Mouse (Mus musculus): Measurements from ENCODE around the gene Pfkm.

Gene Pfkm

DNA sequence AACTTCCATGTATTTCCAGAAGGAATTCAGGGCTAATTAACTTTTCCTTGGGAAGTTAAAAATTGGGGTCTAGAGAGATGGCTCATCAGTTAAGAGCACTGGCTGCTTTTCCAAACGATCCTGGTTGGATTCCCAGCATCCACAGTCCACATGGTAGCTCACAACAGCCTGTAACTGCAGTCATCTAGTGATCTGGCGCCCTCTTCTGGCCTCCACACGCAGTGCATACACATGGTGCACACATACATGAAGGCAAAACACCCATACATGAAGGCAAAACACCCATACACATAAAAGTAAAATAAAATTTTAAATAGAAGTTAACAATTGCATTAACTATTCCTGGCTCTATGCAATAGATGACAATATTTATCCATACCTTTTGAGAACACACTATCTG, 4.6 kb downstream of the Pfkm start:
- DNase-seq (ENCODE audit: low read depth in 2 of 2, low spot score in 2 of 2) = no peak

DNA sequence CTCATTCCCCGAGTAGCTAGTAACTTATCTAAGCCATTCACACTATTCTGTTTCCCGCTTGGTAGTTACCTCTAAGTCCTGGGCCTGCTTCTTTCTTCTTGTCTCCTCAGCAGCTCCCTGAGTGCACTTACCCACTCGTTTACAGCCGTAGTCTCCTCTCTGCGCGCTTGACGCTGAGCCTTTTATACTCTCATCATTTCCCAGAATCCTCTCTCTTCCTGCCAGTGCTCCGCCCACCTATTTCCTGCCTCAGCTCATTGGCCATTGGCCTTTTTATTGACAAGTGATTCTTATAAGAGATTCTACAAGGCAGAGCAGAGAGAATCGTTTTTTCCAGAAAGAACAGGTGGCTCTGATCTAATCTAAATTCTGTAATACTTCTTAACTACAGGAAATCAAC, 6.1 kb downstream of the Pfkm start:
- no peak for DNase-seq (ENCODE audit: low read depth in 2 of 2, low spot score in 2 of 2)

DNA sequence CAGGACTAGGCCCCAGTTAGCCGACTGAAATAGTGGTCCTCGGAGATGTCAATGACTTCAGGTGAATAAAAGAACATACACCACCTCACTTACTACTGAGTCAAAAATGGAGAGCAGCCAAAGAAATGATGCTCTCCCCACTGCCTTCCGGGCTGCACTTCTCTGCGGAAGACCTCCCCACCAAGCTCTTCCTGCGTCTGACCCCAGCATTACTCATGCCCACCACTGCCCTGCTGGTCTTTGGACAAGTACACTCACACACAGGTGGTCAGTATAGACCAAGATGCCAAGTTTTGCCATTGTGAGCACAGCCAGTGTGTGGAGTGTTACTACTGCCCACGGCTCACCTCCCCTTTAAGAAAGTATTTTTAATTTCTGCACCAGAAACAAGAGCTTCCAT, 10.0 kb downstream of the Pfkm start:
- no peak for DNase-seq (ENCODE audit: low read depth in 2 of 2, low spot score in 2 of 2)

DNA sequence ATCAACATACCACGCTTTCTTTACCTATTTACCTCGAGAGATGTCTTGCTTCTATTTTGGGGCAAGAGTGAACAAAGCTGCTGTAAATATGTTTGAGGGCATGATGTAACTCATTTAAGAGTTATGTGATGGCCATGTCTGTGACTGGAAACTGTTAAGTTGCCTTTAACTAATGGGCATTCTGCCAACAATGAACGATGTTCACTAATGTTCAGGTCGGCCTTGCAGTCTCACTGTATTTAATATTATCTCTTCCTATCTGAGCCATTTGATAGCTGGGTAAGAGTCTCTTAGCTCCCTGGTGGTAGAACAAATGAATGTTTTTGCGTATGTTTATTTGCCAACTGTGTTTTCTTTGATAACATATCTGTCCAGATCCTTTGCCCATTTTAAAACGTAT, 14.1 kb downstream of the Pfkm start:
- DNase-seq (ENCODE audit: low read depth in 2 of 2, low spot score in 2 of 2) = no peak

DNA sequence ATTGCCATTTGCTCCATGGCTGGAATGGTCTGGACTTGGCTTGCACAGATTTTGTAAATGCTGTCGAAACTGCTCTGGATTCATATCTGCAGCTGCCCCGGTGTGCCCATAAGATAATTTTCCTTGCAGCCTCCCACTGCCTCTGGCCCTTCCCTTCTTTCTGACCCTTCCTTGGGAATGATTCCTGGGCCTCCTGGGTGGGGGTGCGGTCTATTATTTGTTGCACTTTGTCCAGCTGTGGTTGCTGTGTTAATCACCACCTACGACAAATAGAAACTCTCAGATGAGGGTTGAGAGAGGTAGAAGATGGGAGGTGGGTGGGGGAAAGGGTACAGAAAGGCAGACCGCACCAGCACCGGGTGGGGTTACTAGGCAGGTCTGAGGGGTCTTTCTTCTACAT, 14.8 kb downstream of the Pfkm start:
- DNase-seq (ENCODE audit: low read depth in 2 of 2, low spot score in 2 of 2) = no peak

DNA sequence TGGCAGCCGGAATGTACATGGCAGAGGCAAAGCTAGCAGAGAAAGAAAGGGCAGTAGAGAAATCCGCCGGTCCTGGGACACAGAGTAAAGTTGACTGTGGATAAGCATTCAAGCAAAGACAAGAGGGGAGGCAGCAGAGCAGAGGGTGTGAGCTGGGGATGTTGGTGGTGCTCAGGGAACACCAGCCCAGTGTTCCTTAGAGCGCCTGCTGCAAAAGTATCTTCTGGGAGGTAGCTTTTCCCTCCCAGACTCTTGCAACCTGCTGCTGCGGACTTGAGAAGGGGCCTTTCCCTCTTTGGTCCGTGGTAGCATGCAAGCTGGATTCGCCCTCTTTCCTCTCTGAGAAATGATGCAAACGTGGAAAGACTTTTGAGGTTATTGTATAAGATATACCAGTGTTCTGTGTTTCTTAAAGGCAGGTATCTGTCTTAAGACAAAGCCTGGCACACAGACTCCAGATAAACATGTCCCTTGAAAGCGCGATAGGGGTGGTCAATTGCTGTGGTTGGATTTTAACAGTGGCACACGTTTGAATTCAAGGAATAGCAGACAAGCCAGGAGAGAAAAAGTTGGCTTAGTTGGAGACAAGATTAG, 15.4 kb downstream of the Pfkm start:
- DNase-seq (ENCODE audit: low read depth in 2 of 2, low spot score in 2 of 2) = no peak

DNA sequence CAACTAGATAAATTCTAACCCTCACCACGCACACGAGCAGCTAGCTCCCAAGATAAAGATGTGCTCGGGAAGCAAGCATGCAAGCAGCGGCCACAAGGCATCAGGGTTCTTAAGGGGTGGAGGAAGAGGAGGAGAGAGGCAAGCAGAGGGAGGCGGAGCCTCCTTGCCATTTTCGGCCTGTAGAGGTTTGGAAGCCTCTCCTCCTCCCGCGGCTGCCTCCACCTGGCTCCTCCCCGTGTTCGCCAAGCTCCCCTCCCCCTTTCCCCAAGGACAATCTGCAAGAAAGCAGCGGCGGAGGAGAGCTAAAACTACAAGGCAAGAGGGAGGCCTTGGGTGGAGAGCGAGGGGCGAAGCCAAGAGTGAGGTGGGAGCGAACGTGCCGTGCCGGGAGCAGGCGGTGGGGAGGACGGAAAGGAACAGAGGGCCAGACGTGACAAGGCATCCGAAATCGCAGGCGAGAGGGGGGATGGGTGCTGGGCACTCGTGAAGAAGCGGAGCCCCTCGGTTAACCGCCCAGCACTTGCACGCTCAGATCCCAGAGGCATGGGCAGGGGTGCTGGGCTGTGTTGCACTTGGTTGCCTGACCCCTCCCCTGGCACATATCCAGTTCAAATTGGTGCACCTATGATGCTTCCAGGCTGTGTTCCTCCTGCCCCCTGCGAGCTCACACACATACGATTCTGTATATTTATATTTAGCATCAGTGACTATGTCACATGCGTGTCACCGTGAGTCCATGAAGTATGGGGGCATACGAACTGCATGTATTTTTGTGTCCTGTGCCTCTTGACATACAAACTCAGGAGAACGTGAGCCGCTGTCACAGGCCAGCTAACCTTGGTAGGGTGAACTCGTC, 16.1 kb downstream of the Pfkm start:
- peak; percentile 30 to 53 for DNase-seq (ENCODE audit: low read depth in 2 of 2, low spot score in 2 of 2)

DNA sequence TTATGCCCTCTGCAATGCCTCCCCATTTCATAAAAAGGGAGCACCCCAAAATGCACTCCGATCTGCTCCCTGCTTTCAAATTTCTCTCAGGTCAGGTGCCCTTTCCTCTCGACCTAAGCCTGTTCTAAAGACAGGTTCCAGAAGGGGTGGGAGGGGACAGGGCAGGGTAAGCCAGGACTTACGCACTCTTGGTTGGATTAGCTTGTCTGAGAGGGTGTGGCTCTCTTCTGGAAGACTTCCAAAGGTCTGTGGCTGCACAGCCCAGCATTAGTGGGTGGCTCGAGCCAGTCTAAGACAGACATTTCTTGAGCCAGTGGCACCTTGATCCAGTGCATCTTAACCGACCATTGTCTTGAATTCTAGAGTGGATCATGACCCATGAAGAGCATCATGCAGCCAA, 19.4 kb downstream of the Pfkm start:
- DNase-seq (ENCODE audit: low read depth in 2 of 2, low spot score in 2 of 2) = no peak

DNA sequence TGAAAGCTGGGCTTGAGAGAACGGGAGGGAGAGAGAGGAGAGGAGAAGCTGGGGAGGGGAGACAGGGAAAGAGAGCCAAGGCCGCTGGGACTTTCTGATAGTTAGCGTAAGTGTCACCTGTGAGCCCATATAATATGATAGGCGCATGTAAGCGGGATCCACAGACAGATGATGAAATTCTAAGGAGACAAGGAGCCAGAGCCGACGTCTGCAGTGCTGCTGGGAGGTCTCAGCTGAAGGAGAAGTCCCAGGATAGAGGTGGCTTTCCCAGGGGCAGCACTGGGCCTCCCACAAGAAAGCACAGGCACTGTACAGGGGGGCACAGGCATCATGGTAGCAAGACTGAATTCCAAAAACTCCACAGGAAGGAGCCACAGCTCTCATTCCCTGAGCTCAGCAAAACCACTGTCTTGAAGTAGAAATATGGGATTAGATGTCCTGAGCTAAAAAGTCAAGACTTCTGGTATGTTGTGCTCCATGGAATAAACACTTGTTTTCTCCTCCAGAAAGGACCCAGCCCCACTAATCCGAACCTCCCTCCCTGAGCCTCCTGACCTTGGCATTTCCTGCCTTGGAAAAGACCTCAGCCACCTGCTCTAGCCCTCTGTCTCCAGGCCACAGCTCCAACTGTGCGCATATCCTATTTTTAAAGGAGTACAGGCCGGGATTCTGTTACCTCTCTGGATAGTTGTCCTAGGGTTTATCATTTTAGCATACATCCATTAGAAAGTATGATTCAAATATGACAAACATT, 21.9 kb downstream of the Pfkm start:
- no peak for DNase-seq (ENCODE audit: low read depth in 2 of 2, low spot score in 2 of 2)

DNA sequence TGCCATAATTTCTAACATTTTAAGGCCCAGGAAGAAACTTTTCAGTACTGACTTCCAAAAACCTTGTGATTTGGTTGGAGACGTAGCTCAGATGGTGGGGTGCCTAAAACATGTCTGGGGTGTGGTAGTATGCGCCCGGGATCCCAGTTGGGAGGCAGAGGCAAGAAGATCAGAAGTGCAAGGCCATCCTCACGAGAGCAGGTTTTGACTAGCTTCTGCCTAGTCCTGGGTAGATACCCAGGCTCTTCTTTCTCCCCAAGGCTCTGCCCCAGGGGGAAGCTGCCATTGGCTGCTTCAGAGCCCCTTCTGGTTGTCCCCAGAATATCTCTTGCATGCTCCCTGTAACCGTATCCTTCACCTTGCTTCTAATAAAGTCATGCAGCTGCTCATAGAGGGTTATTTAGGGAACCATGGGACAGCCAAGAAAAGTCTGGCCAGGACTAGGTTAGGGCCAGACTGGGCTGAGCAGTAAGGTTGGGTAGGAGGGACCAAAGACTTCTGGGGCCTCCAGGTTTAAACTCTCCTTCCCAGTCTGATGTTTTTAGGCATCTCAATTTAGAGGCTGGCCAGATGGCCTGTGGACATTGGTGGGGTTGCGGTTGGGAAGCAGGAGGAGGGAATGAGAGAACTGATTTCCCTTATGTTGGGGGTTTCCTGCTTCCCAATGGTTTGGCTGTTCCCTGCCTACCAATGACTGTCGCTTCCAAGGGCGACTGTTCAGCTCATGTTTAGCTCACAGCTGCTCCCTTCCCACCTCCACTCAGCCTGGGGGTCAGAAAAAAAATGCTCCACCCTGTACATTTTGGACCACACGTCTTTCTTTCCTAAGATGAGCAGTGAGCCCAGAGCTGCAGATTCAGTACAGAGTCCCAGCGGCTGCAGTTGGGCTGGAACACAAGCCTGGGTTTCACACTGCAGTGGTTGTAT, 22.7 kb downstream of the Pfkm start:
- DNase-seq (ENCODE audit: low read depth in 2 of 2, low spot score in 2 of 2) = no peak

DNA sequence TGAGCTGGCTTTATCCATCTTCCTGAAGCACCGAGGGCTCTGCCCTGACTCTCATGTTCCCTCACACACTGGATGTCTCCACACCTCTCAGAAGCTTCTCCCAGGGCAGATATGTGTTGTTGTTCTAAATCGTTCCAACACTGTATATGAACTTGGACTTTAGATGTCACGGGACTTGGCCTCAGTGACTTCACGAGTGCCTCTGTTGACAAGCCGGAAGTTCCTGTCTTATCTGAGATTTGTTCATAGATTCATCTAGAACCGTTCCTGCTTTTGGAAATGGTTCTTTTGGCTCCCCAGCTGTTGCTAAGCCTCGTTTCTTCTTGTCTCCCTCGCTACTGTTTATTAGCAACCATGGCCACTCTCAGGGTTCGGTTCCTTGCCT, 23.4 kb downstream of the Pfkm start:
- DNase-seq (ENCODE audit: low read depth in 2 of 2, low spot score in 2 of 2) = no peak

DNA sequence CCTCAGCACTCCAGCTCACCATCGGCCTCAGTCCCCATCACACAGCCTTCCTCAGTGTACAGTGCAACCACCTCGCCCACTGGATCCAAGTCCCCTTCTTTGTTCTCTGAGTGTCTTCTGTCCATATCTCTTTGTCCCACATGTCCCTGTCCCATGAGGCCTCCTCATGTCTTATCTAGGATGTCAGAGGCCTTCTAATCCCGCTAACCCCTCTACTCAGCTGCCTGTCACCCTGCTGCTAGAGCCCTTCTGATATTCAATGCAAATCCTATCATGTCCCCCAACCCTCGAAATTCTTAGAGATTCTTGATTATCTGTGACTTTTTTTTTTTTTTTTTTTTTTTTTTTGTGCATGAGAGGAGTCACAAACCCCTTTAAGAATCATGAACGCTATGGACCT, 23.9 kb downstream of the Pfkm start:
- no peak for DNase-seq (ENCODE audit: low read depth in 2 of 2, low spot score in 2 of 2)

DNA sequence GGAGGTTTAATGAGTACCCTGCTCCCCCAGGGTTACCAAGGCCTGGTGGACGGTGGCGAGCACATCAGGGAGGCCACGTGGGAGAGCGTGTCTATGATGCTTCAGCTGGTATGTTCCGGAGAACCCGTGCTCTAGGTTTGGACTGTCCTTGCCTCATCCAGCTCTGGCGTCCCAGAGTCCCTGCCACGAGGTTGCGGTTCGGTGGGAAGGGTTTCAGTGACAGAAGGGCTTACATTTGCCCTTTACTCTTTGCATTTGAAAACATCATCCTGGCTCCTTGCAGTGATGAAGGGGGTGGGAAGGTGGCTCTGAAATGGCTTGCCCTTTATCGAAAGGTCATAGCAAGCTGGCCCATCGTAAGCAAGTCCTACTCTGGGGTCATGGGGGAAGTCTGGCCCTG, 27.0 kb downstream of the Pfkm start:
- DNase-seq (ENCODE audit: low read depth in 2 of 2, low spot score in 2 of 2) = no peak

DNA sequence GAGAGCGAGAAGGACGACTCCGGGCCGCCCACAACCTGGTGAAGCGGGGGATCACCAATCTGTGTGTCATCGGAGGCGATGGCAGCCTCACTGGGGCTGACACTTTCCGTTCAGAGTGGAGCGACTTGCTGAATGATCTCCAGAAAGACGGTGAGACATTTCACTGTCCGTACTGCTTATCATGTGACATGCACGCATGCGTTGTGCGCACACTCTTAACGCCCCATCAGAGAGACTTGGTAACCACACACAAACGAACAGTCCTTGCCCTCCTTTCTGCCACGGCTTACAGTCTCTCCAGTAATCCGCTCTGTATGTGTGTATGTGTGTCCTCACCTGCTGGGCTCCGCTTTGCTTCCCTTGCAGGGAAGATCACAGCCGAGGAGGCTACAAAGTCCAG, 28.4 kb downstream of the Pfkm start:
- no peak for DNase-seq (ENCODE audit: low read depth in 2 of 2, low spot score in 2 of 2)

DNA sequence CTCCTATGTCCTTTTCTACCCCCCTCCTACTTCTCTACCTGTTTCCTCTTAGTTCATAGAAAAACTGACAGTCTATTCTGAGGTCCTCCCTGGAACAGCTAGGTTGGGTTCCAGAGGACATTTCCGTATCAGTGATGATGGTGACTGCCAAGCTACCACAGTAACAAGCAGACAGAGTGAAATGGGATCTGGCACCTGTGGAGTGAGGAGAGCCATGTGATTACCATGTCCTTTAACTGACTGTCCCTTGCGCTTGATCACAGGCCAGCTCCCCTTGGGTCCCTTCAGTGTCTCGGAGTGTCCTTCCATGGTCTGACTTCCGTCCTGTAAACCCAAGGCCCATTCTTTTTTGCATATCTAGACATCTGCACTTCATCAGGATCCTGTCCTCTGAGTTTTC, 38.6 kb downstream of the Pfkm start:
- no peak for DNase-seq (ENCODE audit: low read depth in 2 of 2, low spot score in 2 of 2)

DNA sequence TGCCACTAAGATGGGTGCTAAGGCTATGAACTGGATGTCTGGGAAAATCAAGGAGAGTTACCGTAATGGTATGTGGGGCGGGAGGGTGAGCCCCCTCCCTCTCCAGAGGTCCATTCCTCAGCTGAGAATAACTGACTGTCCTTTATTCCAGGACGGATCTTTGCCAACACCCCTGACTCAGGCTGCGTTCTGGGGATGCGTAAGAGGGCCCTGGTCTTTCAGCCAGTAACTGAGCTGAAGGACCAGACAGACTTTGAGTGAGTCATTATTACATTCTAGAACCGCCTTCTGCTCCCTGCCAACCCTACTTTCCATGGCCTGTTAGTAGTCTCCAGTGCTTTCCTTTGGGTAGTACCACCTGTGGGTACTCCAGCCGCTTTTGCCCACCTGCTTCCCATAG, 39.1 kb downstream of the Pfkm start:
- DNase-seq (ENCODE audit: low read depth in 2 of 2, low spot score in 2 of 2) = no peak

DNA sequence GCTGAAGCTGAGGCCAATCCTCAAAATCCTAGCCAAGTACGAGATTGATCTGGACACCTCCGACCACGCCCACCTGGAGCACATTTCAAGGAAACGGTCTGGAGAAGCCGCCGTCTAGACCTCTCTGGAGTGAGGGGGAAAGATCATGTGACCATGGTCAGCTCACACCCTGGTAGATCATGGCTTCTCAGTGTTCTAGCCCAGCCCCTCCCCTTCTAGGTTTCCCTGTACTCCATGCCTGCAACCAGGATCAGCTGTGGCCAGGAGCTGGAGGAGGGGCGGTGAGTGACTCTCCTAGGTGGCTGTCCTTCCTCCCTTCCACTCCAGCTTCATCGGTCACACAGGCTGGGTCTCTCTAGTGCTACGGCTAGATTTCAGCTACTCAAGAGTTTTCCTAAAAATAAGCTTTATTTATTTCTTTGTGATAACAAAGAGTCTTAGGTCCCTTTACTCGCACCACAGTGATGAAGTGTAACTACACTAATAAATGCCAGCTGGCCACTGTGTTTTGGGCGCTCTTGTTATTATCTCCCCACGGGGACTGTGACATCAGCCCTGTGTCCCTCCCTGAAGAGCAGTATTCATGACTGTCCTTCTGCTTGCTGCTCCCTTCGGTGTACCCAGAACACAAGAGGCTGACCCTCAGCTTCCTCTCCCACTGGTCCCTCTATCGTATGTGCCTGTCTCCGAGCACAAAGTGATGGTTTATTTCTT, 39.7 kb downstream of the Pfkm start:
- no peak for DNase-seq (ENCODE audit: low read depth in 2 of 2, low spot score in 2 of 2)

DNA sequence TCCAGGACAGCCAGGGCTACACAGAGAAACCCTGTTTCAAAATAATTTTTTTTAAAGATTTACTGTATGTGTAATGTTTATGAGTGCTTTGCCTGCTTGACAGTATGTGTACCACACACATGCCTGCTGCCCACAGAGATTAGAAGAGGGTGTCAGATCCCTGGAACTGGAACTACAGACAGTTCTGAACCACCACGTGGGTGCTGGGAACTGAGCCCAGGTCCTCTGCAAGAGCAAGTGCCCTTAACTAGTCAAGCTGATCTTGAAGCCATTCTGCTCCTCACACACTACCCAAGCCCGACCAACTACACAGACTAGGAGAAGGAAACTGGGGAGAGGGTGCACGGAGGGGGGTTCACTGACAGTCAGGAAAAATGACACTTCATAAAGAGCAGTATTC, 41.1 kb downstream of the Pfkm start:
- DNase-seq (ENCODE audit: low read depth in 2 of 2, low spot score in 2 of 2) = no peak

DNA sequence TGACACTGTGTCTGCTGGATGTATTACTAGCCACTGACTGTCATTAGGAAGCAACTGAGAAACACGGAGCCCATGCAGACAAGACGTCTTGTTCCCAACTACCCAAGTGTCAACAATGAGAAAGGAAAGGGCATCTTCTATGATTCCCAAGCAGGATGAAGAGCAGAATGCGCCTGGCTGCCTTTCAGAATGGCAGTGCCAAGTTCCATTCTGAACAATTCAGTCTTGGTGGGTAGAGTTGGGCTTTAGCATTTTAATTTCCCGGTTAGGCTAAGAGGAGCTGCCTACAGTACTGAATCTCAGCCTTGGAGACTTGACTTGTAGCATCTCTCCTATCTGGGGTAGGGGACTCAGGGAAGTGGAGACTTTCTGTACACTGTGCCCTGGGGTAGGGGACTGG, 41.6 kb downstream of the Pfkm start:
- no peak for DNase-seq (ENCODE audit: low read depth in 2 of 2, low spot score in 2 of 2)

DNA sequence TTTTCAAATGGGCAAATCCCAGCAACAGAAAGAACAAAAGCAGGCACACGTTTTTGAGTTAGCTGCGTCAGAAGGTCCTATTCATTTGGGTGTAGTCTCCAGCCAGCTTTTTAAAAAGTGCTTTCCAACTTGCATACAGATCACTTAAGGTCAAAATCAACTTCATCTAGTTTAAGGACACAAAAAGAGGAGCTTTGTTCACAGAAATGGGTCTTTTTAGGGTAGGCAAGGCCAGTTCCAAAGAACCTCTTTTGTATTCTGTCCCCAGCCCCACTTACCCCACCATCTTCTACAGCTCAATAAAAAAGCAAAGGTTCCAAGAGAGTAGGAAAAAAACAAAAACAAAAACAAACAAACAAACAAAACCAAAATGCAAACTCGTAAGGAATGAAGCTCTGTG, 42.3 kb downstream of the Pfkm start:
- no peak for DNase-seq (ENCODE audit: low read depth in 2 of 2, low spot score in 2 of 2)

DNA sequence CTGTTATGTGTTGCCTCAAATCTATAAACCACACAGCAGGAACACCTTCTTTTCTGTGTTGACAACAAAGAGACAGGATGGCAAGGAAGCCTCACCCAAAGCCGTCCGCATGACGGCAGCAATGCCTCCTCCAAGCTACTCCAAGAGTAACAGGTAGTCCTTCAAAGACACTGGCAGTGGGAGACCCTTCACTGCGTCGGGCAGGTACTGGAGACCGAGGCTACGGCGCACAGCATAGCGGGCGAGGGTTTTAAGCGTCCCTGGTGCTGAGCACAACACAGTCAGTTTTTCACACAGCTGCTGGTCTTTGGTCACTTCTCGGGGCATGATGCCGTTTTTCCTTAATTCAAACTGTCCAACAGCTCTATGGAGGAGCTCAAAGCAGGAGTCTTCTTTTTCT, 43.3 kb downstream of the Pfkm start:
- no peak for DNase-seq (ENCODE audit: low read depth in 2 of 2, low spot score in 2 of 2)

Measured in CD8-positive naive resting alpha-beta T cell, adult 2 months (primary cell).